Mouse (Mus musculus) olfactory bulb, adult 2 months (tissue): Measurements from ENCODE around the gene Gm973.

Source experiments
- CTCF ChIP-seq: fragments of 200-500 bp; IDR thresholded peaks from 2 replicates; pipeline ENCODE4 v1.5.1; 2012; ENCODE audit warnings: low read depth, mild to moderate bottlenecking, low read length, moderate library complexity; ENCODE audit not compliant: insufficient read depth
- POLR2A ChIP-seq: fragments of 200-500 bp; IDR thresholded peaks from 2 replicates; pipeline ENCODE4 v1.6.1; 2012; ENCODE audit warnings: mild to moderate bottlenecking, low read depth, low read length, moderate library complexity; ENCODE audit not compliant: insufficient read depth

GRCm38 (mm10) chr1:59487651-59488051, 28.4 kb upstream of the Gm973 start:
- TF ChIP-seq POLR2A (no peak), CTCF (no peak)
